Mouse (Mus musculus): ENCODE results near the gene Slc23a4.

- TF ChIP-seq MAFK (IDR thresholded peaks at IDR 0.05; ENCODE audit: insufficient read depth, low read depth, low read length) (no peak), ZNF384 (IDR thresholded peaks at IDR 0.05; ENCODE audit: low read depth, low read length) (no peak), ZC3H11A (IDR thresholded peaks at IDR 0.05; ENCODE audit: borderline replicate concordance, low read depth, low read length) (no peak)
These were observed 49.3 kb downstream of the Slc23a4 start for GRCm38 (mm10) chr6:34938929-34939325.
